Mouse (Mus musculus) myocyte (in vitro differentiated cells): ENCODE measurements around the gene Agap1.

Experiments used
- MAX ChIP-seq: IDR thresholded peaks from one replicate; pipeline ENCODE4 v1.6.1; 2011; ENCODE audit warnings: low read depth, mild to moderate bottlenecking, control low read depth
- MYOD1 ChIP-seq, 3 experiments: IDR thresholded peaks; one replicate each; pipeline ENCODE4 v1.6.1; 2011; ENCODE audit warnings: control low read depth in 2 of 3, low read depth in 2 of 3, mild to moderate bottlenecking in 2 of 3, moderate library complexity in 1 of 3; ENCODE audit not compliant: insufficient read length in 2 of 3, control insufficient read depth in 1 of 3
- MYOG ChIP-seq, 3 experiments: IDR thresholded peaks; one replicate each; pipeline ENCODE4 v1.6.1; 2011; ENCODE audit warnings: control low read depth in 2 of 3, low read depth in 2 of 3, mild to moderate bottlenecking in 2 of 3; ENCODE audit not compliant: insufficient read length in 2 of 3, control insufficient read depth in 1 of 3, insufficient read depth in 1 of 3
- POLR2A ChIP-seq: IDR thresholded peaks from one replicate; pipeline ENCODE4 v1.6.1; 2011; ENCODE audit warnings: low read depth, mild to moderate bottlenecking, control low read depth, moderate library complexity; ENCODE audit not compliant: insufficient read length
- SRF ChIP-seq: IDR thresholded peaks from one replicate; pipeline ENCODE4 v1.6.1; 2011; ENCODE audit warnings: low read depth; ENCODE audit not compliant: control insufficient read depth, insufficient read length
- TCF12 ChIP-seq: IDR thresholded peaks from one replicate; pipeline ENCODE4 v1.6.1; 2011; ENCODE audit warnings: mild to moderate bottlenecking, control low read depth; ENCODE audit not compliant: poor library complexity, insufficient read depth, severe bottlenecking
- TCF3 ChIP-seq: IDR thresholded peaks from one replicate; pipeline ENCODE4 v1.6.1; 2011; ENCODE audit warnings: low read depth, control low read depth; ENCODE audit not compliant: insufficient read length
- USF1 ChIP-seq: IDR thresholded peaks from one replicate; pipeline ENCODE4 v1.6.1; 2011; ENCODE audit warnings: low read depth, mild to moderate bottlenecking, control low read depth, moderate library complexity

- TF ChIP-seq MAX (no peak), POLR2A (no peak), MYOD1 (IDR thresholded peaks at IDR 0.05; ENCODE audit: control insufficient read depth in 1 of 3, insufficient read length in 2 of 3, low read depth in 2 of 3) (no peak), TCF12 (no peak), MYOG (IDR thresholded peaks at IDR 0.05; ENCODE audit: control insufficient read depth in 1 of 3, insufficient read depth in 1 of 3, insufficient read length in 2 of 3, low read depth in 2 of 3) (no peak), TCF3 (no peak), SRF (no peak), USF1 (no peak)
Observed at GRCm38 (mm10) chr1:89923642-89924020, 469.0 kb downstream of the Agap1 start.
